Mouse (Mus musculus) lung, adult 2 months (tissue): ENCODE results near the gene Saxo1.

Source experiments
- CTCF ChIP-seq: fragments of 200-500 bp; IDR thresholded peaks from 2 replicates; pipeline ENCODE4 v1.5.1; 2011; ENCODE audit warnings: mild to moderate bottlenecking, low read length, control low read depth; ENCODE audit not compliant: insufficient read depth
- POLR2A ChIP-seq: fragments of 200-500 bp; IDR thresholded peaks from 2 replicates; pipeline ENCODE4 v1.6.1; 2011; ENCODE audit warnings: low read depth, mild to moderate bottlenecking, control low read depth, low read length, borderline replicate concordance; ENCODE audit errors: extremely low read depth

DNA sequence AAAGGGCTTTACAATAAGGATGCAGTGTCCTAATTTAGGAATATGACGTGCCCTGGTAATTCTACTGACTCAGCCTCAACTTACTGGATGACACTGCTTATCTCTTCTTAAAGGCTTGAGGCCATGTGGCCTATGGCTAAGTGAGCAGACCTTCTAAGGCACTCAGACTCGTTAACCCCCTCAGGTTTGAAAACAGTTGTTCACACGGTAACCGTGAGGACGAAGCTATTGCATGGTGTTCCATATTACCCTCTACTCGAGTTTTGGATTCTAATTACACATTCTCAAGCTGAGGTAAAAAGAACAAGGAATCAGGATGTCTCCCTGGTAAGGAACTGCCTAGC, 16.8 kb upstream of the Saxo1 start:
- TF ChIP-seq POLR2A (no peak), CTCF (no peak)
